Mouse (Mus musculus) left cerebral cortex, postnatal 25 days (tissue): ENCODE measurements around the gene Tnp2. TPM values are rescaled to one million over a fixed set of nuclear protein-coding genes. Genes with fewer than 3 reads are reported as not detected.

Experiments used
- total RNA-seq, 2 experiments: library from RNA; stranded (reverse); gene quantifications; 2 replicates each; pipeline ENCODE4 v1.2.3; 2021

Tnp2 gene
- total RNA-seq, 2 experiments from 2014 or later, result not detected

Other genes with a start within 250 kb of the Tnp2 start
- 10 to 100 TPM; 59.5 to 64.8 TPM for gene Dexi, start 245.6 kb downstream of the Tnp2 start, total RNA-seq
- gene Clec16a, start 243.3 kb downstream of the Tnp2 start, total RNA-seq, result 10 to 100 TPM; 89.7 to 91.1 TPM
- under 1 TPM; 0.80 to 0.82 TPM for gene Socs1, start 3.1 kb downstream of the Tnp2 start, total RNA-seq
- gene Prm3, start 2.3 kb upstream of the Tnp2 start, total RNA-seq, result not detected
- gene Prm2, start 7.5 kb upstream of the Tnp2 start, total RNA-seq, result not detected
- not detected for gene Prm1, start 17.2 kb upstream of the Tnp2 start, total RNA-seq
- gene Gm11172, start 24.3 kb upstream of the Tnp2 start, total RNA-seq, result not detected
- under 1 TPM; 0.09 to 0.55 TPM for gene Rmi2, start 46.4 kb upstream of the Tnp2 start, total RNA-seq